Mouse (Mus musculus): ENCODE measurements around the gene Zbtb49. TPM values are rescaled to one million over a fixed set of nuclear protein-coding genes. Genes with fewer than 3 reads are reported as not detected.

Zbtb49 gene
- polyA plus RNA-seq, 1 experiment = 7.1 TPM

- Histone ChIP-seq H3K4me3 (ENCODE audit: insufficient read depth, low read depth, low read length) (peak overlapping the region; percentile 80), H3K4me1 (ENCODE audit: control insufficient read depth, insufficient read depth, low read length) (0 out of 2 replicates have a peak, but pooled peaks cover 3% of the 10 kb centered on the region), H3K36me3 (ENCODE audit: control insufficient read depth, insufficient read depth, low read length) (no peaks in the 10 kb centered on the region), H3K27me3 (replicated peaks; ENCODE audit: control insufficient read depth, insufficient read depth, low read length) (no peaks in the 10 kb centered on the region), H3K27ac (ENCODE audit: insufficient read depth, low read depth, low read length) (0 out of 2 replicates have a peak overlapping the region, but pooled peaks have one; percentile 29)
- WGBS = under 1% methylated on average over 35 of the region's 35 CpGs
- TF ChIP-seq POLR2A (IDR thresholded peaks at IDR 0.05; ENCODE audit: low read depth, low read length) = no peak
- TF ChIP-seq CTCF (conservative IDR thresholded peaks at IDR 0.05; ENCODE audit: insufficient read depth, insufficient read length, low read depth, low read length) = no peak
- DNase-seq = no peak
Observed at GRCm38 (mm10) chr5:38219771-38220307, 418 bp downstream of the Zbtb49 start.

- no peaks in the 10 kb centered on the region for H3K4me1 ChIP-seq (ENCODE audit: control insufficient read depth, insufficient read depth, low read length)
- WGBS = 84% methylated on average over 6 of the region's 6 CpGs
- no peaks in the 10 kb centered on the region for H3K27me3 ChIP-seq (replicated peaks; ENCODE audit: control insufficient read depth, insufficient read depth, low read length)
- no peaks in the 10 kb centered on the region for H3K36me3 ChIP-seq (ENCODE audit: control insufficient read depth, insufficient read depth, low read length)
- DNase-seq = no peak
- no peak overlapping the region for H3K27ac ChIP-seq (ENCODE audit: insufficient read depth, low read depth, low read length)
- no peak for TF ChIP-seq POLR2A (IDR thresholded peaks at IDR 0.05; ENCODE audit: low read depth, low read length)
- no peak for TF ChIP-seq CTCF (conservative IDR thresholded peaks at IDR 0.05; ENCODE audit: insufficient read depth, insufficient read length, low read depth, low read length)
- no peak overlapping the region for H3K4me3 ChIP-seq (ENCODE audit: insufficient read depth, low read depth, low read length)
Observed at GRCm38 (mm10) chr5:38213009-38213408, 7.2 kb downstream of the Zbtb49 start.

GRCm38 (mm10) chr5:38211691-38212090 lies 8.6 kb downstream of the Zbtb49 start:
- no peak for DNase-seq
- TF ChIP-seq CTCF (conservative IDR thresholded peaks at IDR 0.05; ENCODE audit: insufficient read depth, insufficient read length, low read depth, low read length) (no peak), POLR2A (IDR thresholded peaks at IDR 0.05; ENCODE audit: low read depth, low read length) (no peak)
- Histone ChIP-seq H3K4me3 (ENCODE audit: insufficient read depth, low read depth, low read length) (no peak overlapping the region), H3K36me3 (ENCODE audit: control insufficient read depth, insufficient read depth, low read length) (no peaks in the 10 kb centered on the region), H3K27ac (ENCODE audit: insufficient read depth, low read depth, low read length) (no peak overlapping the region), H3K4me1 (ENCODE audit: control insufficient read depth, insufficient read depth, low read length) (no peaks in the 10 kb centered on the region), H3K27me3 (replicated peaks; ENCODE audit: control insufficient read depth, insufficient read depth, low read length) (no peaks in the 10 kb centered on the region)
- 86% methylated on average over 8 of the region's 8 CpGs for WGBS

GRCm38 (mm10) chr5:38208985-38209384 lies 11.3 kb downstream of the Zbtb49 start:
- TF ChIP-seq POLR2A (IDR thresholded peaks at IDR 0.05; ENCODE audit: low read depth, low read length) (no peak), CTCF (conservative IDR thresholded peaks at IDR 0.05; ENCODE audit: insufficient read depth, insufficient read length, low read depth, low read length) (no peak)
- Histone ChIP-seq H3K36me3 (ENCODE audit: control insufficient read depth, insufficient read depth, low read length) (no peaks in the 10 kb centered on the region), H3K27me3 (replicated peaks; ENCODE audit: control insufficient read depth, insufficient read depth, low read length) (no peaks in the 10 kb centered on the region), H3K4me1 (ENCODE audit: control insufficient read depth, insufficient read depth, low read length) (no peaks in the 10 kb centered on the region), H3K27ac (ENCODE audit: insufficient read depth, low read depth, low read length) (no peak overlapping the region), H3K4me3 (ENCODE audit: insufficient read depth, low read depth, low read length) (no peak overlapping the region)
- WGBS = 66% methylated on average over 8 of the region's 8 CpGs
- no peak for DNase-seq

GRCm38 (mm10) chr5:38205303-38205726 lies 14.9 kb downstream of the Zbtb49 start:
- H3K4me1 ChIP-seq (ENCODE audit: control insufficient read depth, insufficient read depth, low read length) = no peaks in the 10 kb centered on the region
- H3K27ac ChIP-seq (ENCODE audit: insufficient read depth, low read depth, low read length) = no peak overlapping the region
- no peak overlapping the region for H3K4me3 ChIP-seq (ENCODE audit: insufficient read depth, low read depth, low read length)
- no peak for DNase-seq
- no peaks in the 10 kb centered on the region for H3K36me3 ChIP-seq (ENCODE audit: control insufficient read depth, insufficient read depth, low read length)
- WGBS = 75% methylated on average over 7 of the region's 7 CpGs
- TF ChIP-seq POLR2A (IDR thresholded peaks at IDR 0.05; ENCODE audit: low read depth, low read length) = no peak
- no peak for TF ChIP-seq CTCF (conservative IDR thresholded peaks at IDR 0.05; ENCODE audit: insufficient read depth, insufficient read length, low read depth, low read length)
- no peaks in the 10 kb centered on the region for H3K27me3 ChIP-seq (replicated peaks; ENCODE audit: control insufficient read depth, insufficient read depth, low read length)

- H3K4me3 ChIP-seq (ENCODE audit: insufficient read depth, low read depth, low read length) = no peak overlapping the region
- TF ChIP-seq POLR2A (IDR thresholded peaks at IDR 0.05; ENCODE audit: low read depth, low read length) (no peak), CTCF (conservative IDR thresholded peaks at IDR 0.05; ENCODE audit: insufficient read depth, insufficient read length, low read depth, low read length) (no peak)
- no peaks in the 10 kb centered on the region for H3K4me1 ChIP-seq (ENCODE audit: control insufficient read depth, insufficient read depth, low read length)
- no peaks in the 10 kb centered on the region for H3K36me3 ChIP-seq (ENCODE audit: control insufficient read depth, insufficient read depth, low read length)
- H3K27ac ChIP-seq (ENCODE audit: insufficient read depth, low read depth, low read length) = no peak overlapping the region
- no peaks in the 10 kb centered on the region for H3K27me3 ChIP-seq (replicated peaks; ENCODE audit: control insufficient read depth, insufficient read depth, low read length)
- 90% methylated on average over 2 of the region's 2 CpGs for WGBS
- DNase-seq = no peak
Observed at GRCm38 (mm10) chr5:38199686-38200085, 20.6 kb downstream of the Zbtb49 start.

- H3K4me3 ChIP-seq (ENCODE audit: insufficient read depth, low read depth, low read length) = no peak overlapping the region
- peak; percentile 81 for DNase-seq
- no peaks in the 10 kb centered on the region for H3K27me3 ChIP-seq (replicated peaks; ENCODE audit: control insufficient read depth, insufficient read depth, low read length)
- TF ChIP-seq CTCF (conservative IDR thresholded peaks at IDR 0.05; ENCODE audit: insufficient read depth, insufficient read length, low read depth, low read length) = peak; percentile 95
- TF ChIP-seq POLR2A (IDR thresholded peaks at IDR 0.05; ENCODE audit: low read depth, low read length) = no peak
- H3K4me1 ChIP-seq (ENCODE audit: control insufficient read depth, insufficient read depth, low read length) = no peaks in the 10 kb centered on the region
- no peak overlapping the region for H3K27ac ChIP-seq (ENCODE audit: insufficient read depth, low read depth, low read length)
- WGBS = 17% methylated on average over 7 of the region's 7 CpGs
- H3K36me3 ChIP-seq (ENCODE audit: control insufficient read depth, insufficient read depth, low read length) = no peaks in the 10 kb centered on the region
Observed at GRCm38 (mm10) chr5:38197482-38197823, 22.8 kb downstream of the Zbtb49 start.
